Mouse (Mus musculus) heart, postnatal 0 days (tissue): Measurements from ENCODE around the gene Wdr91. TPM values are rescaled to one million over a fixed set of nuclear protein-coding genes. Genes with fewer than 3 reads are reported as not detected.

Experiments
- ATAC-seq: fragments of 200-750 bp; cut with Nextera tagmentation; 2 replicates; pipeline ENCODE4 v1.8.0; 2017; ENCODE audit warnings: low read depth, moderate number of reproducible peaks, moderate library complexity; ENCODE audit not compliant: insufficient read depth
- DNase-seq: peaks from one replicate; pipeline ENCODE4 v3.0.0-alpha.2; 2016; ENCODE audit warnings: low spot score
- H3K27ac ChIP-seq: fragments of 300-500 bp; sonication (generic); 2 replicates; pipeline ENCODE4 v1.5.1; 2014; ENCODE audit warnings: low read depth, mild to moderate bottlenecking
- H3K27me3 ChIP-seq: fragments of 300-500 bp; sonication (generic); 2 replicates; pipeline ENCODE4 v1.6.1; 2014; ENCODE audit warnings: low read length, mixed read lengths; ENCODE audit not compliant: control insufficient read depth, insufficient read depth
- H3K36me3 ChIP-seq: fragments of 300-500 bp; sonication (generic); replicated peaks from 2 replicates; pipeline ENCODE4 v1.6.1; 2014; ENCODE audit warnings: low read length, mixed read lengths; ENCODE audit not compliant: control insufficient read depth, insufficient read depth
- H3K4me1 ChIP-seq: fragments of 300-500 bp; sonication (generic); 2 replicates; pipeline ENCODE4 v1.6.1; 2014; ENCODE audit warnings: antibody characterized with exemption; ENCODE audit not compliant: control insufficient read depth, insufficient read depth
- H3K4me2 ChIP-seq: fragments of 300-500 bp; sonication (generic); 2 replicates; pipeline ENCODE4 v1.6.1; 2014; ENCODE audit warnings: low read depth, mild to moderate bottlenecking, low read length, moderate library complexity
- H3K4me3 ChIP-seq: fragments of 300-500 bp; sonication (generic); 2 replicates; pipeline ENCODE4 v1.5.1; 2014; ENCODE audit warnings: low read depth, low read length
- H3K9ac ChIP-seq: fragments of 300-500 bp; sonication (generic); replicated peaks from 2 replicates; pipeline ENCODE4 v1.6.1; 2014; ENCODE audit warnings: low read depth, low read length, mixed read lengths
- H3K9me3 ChIP-seq: fragments of 300-500 bp; sonication (generic); replicated peaks from 2 replicates; pipeline ENCODE4 v1.6.1; 2016; ENCODE audit warnings: low read length; ENCODE audit not compliant: control insufficient read depth
- CTCF ChIP-seq: IDR thresholded peaks from 2 replicates; pipeline ENCODE4 v1.5.1; 2016; ENCODE audit warnings: antibody characterized with exemption, control low read depth, low read depth
- EP300 ChIP-seq: IDR thresholded peaks from 2 replicates; pipeline ENCODE4 v1.6.1; 2016; ENCODE audit warnings: antibody characterized with exemption, low read depth
- WGBS: fragments of 180-500 bp; shearing (Covaris S2); extraction: QIAGEN DNeasy Blood & Tissue Kit; methylation state at CpG from one replicate; pipeline ENCODE4 v1.1.7; 2014; 5-methylcytosine and 5-hydroxymethylcytosine counted together
- polyA plus RNA-seq: library from polyadenylated mRNA; unstranded; fragments of >200 nt; fragmentation: Nextera tagmentation; extraction: Ambion mirVana; gene quantifications from 2 replicates; pipeline ENCODE4 v1.2.1, GENCODE M21; 2015
- total RNA-seq: library from RNA; depleted of rRNA; stranded (reverse); fragments of >200 nt; gene quantifications from 2 replicates; pipeline ENCODE4 v1.2.3, GENCODE M21; 2014; ENCODE audit warnings: low replicate concordance

Wdr91 gene
- total and polyA plus RNA-seq, 2 experiments from 2014 or later: 8.6 to 25.2 TPM

DNA sequence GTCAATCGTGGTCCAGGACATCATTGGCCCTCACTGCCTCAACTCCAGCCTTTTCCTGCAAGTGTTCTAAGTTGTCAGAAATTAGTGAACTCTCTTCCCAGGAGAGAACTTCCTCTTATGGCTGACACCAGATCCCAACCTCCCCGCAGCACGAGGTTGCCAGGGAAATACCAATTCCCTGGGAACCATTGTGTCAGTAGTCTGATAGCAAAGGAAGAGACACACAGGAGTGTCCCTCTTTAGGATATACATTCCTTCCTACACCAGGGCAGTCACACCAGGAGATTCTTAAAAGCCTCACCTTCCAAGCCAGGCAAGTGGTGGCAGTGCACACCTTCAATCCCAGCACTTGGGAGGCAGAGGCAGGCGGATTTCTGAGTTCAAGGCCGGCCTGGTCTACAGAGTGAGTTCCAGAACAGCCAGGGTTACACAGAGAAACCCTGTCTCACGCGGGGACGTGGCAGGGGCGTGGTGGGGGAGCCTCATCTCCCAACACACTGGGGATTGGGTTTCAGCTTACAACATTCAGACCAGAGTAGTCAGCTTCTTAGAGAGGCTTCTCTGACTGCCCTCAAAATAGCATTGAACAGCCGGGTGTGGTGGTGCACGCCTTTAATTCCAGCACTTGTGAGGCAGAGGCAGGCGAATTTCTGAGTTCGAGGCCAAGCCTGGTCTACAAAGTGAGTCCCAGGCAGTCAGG, 2.8 kb upstream of the Wdr91 start:
- Histone ChIP-seq H3K27ac (no peak overlapping the region), H3K4me3 (no peak overlapping the region), H3K9me3 (no peaks in the 10 kb centered on the region), H3K4me1 (peaks cover 13% of the 10 kb centered on the region), H3K4me2 (no peak overlapping the region), H3K36me3 (no peaks in the 10 kb centered on the region), H3K27me3 (no peaks in the 10 kb centered on the region), H3K9ac (no peak overlapping the region)
- no peak for TF ChIP-seq EP300
- TF ChIP-seq CTCF: no peak
- no peak for DNase-seq
- 76% methylated on average over 13 of the region's 13 CpGs for WGBS
- no peak for ATAC-seq

DNA sequence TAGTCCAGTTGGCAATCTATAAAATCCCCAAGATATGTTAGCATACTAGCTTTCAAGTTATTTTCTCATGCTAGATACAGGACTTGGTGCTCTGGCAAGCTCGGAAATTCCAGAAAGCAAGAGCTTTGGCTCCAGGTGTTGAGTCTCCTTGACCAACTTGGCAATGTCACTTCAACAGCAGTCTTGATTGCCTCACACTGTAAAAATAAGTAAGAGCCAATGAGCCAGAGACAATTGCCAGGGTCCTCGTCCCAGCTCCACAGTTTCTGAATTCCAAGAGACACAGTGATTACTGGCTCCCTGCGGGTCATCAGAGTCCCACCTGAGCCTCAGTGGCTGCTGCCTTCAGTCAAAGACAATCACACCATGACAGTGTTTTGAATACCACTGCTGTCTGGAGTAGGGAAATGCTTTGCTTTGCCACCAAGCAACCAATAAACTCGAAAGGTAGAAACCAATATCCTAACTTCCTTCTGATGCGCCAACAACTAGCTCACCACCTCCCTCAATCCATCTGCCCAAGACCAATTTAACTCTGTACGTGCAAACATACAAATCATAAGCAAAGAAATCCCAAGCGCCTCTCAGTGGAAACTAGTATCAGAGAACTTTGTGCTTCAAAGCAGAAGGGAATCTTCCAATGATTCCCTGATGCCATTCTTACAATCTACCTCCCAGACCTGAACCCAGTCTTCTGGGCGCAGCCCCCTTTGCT, 888 bp downstream of the Wdr91 start:
- H3K4me3 ChIP-seq: peak overlapping the region; percentile 81
- no peaks in the 10 kb centered on the region for H3K9me3 ChIP-seq
- DNase-seq (no peak), ATAC-seq (no peak)
- TF ChIP-seq EP300: no peak
- TF ChIP-seq CTCF: no peak
- peak overlapping the region; percentile 81 for H3K27ac ChIP-seq
- peaks cover 29% of the 10 kb centered on the region for H3K36me3 ChIP-seq
- H3K4me2 ChIP-seq: peak overlapping the region; percentile 77
- peak overlapping the region; percentile 66; the same call in 1 of the 2 replicates for H3K9ac ChIP-seq
- WGBS: 39% methylated on average over 8 of the region's 8 CpGs
- peaks cover 18% of the 10 kb centered on the region for H3K4me1 ChIP-seq
- no peaks in the 10 kb centered on the region for H3K27me3 ChIP-seq

- H3K4me1 ChIP-seq: peaks cover 28% of the 10 kb centered on the region
- H3K36me3 ChIP-seq: peaks cover 39% of the 10 kb centered on the region
- WGBS: 72% methylated on average over 18 of the region's 18 CpGs
- no peaks in the 10 kb centered on the region for H3K9me3 ChIP-seq
- no peak for TF ChIP-seq CTCF
- no peak for TF ChIP-seq EP300
- H3K4me2 ChIP-seq: no peak overlapping the region
- H3K9ac ChIP-seq: no peak overlapping the region
- H3K27me3 ChIP-seq: no peaks in the 10 kb centered on the region
- ATAC-seq: no peak
- H3K27ac ChIP-seq: no peak overlapping the region
- no peak overlapping the region for H3K4me3 ChIP-seq
- DNase-seq: no peak
Observed at GRCm38 (mm10) chr6:34907696-34908260, 2.9 kb downstream of the Wdr91 start.

- H3K27ac ChIP-seq: no peak overlapping the region
- no peak overlapping the region for H3K4me2 ChIP-seq
- no peak for TF ChIP-seq EP300
- H3K27me3 ChIP-seq: no peaks in the 10 kb centered on the region
- H3K9ac ChIP-seq: no peak overlapping the region
- peaks cover 34% of the 10 kb centered on the region for H3K4me1 ChIP-seq
- H3K4me3 ChIP-seq: no peak overlapping the region
- DNase-seq (no peak), ATAC-seq (no peak)
- peaks cover 39% of the 10 kb centered on the region for H3K36me3 ChIP-seq
- H3K9me3 ChIP-seq: no peaks in the 10 kb centered on the region
- 36% methylated on average over 2 of the region's 2 CpGs for WGBS
Observed at GRCm38 (mm10) chr6:34907121-34907614, 3.5 kb downstream of the Wdr91 start.

GRCm38 (mm10) chr6:34906661-34907060, 4.0 kb downstream of the Wdr91 start:
- peaks cover 39% of the 10 kb centered on the region for H3K36me3 ChIP-seq
- no peak overlapping the region for H3K27ac ChIP-seq
- 75% methylated on average over 4 of the region's 4 CpGs for WGBS
- DNase-seq (no peak), ATAC-seq (no peak)
- TF ChIP-seq EP300 (no peak), CTCF (no peak)
- no peaks in the 10 kb centered on the region for H3K9me3 ChIP-seq
- no peaks in the 10 kb centered on the region for H3K27me3 ChIP-seq
- no peak overlapping the region for H3K4me3 ChIP-seq
- peaks cover 39% of the 10 kb centered on the region for H3K4me1 ChIP-seq
- no peak overlapping the region for H3K9ac ChIP-seq
- no peak overlapping the region for H3K4me2 ChIP-seq
